Mouse (Mus musculus) left cerebral cortex, adult 6 months (tissue): ENCODE measurements around the gene Pkn2. TPM values are rescaled to one million over a fixed set of nuclear protein-coding genes. Genes with fewer than 3 reads are reported as not detected.

Experiments
- long read RNA-seq, 2 experiments: library from polyadenylated mRNA; unstranded; transcript quantifications; one replicate each; pipeline ENCODE4 v2.0.0; 2019 to 2020
- polyA plus RNA-seq: library from polyadenylated mRNA; unstranded; fragments of <200 nt; fragmentation: Nextera tagmentation; gene quantifications from 2 replicates; pipeline ENCODE4 v1.2.3, GENCODE M21; 2021

The Pkn2 gene
- polyA plus RNA-seq, result 3.5 and 24.9 TPM in 2 replicates
- long read RNA-seq, experiment 1, full-length matches to known transcripts, result 2 of 10 reads
- long read RNA-seq, experiment 1, partial matches to known transcripts, result 5 of 10 reads
- long read RNA-seq, experiment 1, other reads (novel, unspliced or antisense), result 3 of 10 reads
- long read RNA-seq, experiment 2, partial matches to known transcripts, result 8 of 13 reads
- long read RNA-seq, experiment 2, other reads (novel, unspliced or antisense), result 5 of 13 reads

DNA sequence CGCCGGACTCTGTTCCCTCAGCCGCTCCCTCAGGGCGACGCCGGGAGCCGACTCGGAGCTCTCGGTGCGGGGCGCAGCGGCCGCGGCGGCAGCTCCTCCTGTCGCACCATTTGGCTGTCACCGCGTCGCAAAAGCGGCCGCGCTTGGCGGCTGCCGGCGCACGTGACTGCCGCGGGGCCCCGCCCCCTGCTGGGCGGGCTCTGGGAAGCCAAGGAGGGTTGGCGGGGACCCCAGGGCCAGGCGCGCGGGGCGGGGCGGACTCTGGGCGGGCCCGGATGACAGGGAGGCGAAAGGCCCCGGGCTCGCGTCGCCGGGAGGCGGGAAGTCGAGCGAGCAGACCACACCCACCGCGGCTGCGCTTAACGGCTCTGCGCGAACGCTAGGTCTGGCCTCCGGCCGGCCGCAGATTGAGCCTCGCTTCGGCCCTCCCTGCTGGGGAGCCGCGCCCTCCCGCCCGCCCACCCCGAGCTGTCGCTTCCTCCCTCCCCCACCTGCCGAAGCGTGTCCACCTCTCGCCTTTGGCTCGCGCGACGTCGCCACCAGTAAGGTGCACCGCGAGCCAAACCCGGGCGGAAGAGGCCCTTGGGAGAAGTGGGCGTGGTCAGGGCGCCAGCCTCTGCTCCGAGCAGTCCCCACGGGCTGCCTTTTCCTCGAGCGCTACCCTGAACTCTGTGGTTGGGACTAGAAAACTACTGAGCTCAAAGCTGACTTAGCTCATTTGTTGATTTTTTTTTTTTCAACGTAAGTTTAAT, at the start of gene Pkn2:
Gene Pkn2 (minus strand): TSS at position 133 of the 752 bp plus-strand sequence.

DNA sequence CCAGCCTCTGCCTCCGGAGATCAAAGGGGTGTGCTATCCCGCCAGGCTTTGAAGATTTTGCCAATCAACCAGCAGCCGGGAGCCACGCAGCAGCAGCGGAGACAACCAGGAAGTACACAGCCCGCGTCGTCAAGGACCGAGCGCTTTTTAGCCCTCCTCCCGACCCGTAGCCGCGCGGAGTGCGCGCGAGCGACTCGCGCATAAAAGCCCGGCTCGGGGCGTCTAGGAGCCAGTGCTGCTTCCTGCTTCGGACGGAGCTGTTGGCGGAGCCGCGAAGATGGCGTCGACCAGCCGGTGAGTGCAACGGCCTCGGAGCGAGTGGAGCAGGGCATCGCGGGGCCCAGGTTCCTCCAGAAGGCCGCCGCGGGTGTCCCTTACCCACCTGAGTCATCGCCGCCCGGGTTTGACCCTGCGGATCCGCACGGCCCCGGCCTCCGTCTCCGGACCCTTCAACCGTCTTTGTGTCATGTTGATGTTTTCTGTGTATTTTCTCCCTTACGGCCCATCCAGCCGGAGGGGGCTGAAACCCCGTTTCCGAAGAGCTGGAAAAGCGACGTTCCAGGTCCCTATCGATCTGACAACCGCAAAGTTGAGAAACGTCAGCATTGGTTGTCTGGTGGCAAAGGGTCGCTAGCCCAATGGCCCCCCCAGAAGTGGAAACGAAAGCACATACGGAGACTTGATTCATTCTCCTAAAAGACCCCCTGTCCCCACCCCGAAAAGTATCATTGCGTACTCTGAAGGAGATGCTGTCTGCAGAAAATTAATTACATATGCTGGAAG, 116.6 kb downstream of the Pkn2 start, which contains the start of gene Gtf2b:
Gene Gtf2b (plus strand): TSS at position 51 of the 783 bp plus-strand sequence.

Other genes starting within 250 kb of the Pkn2 start
- 8.1 and 8.9 TPM in 2 replicates for gene Kyat3, start 181.0 kb downstream of the Pkn2 start, polyA plus RNA-seq
- 42.5 and 55.7 TPM in 2 replicates for gene Gtf2b, start 117.0 kb downstream of the Pkn2 start, polyA plus RNA-seq